Mouse (Mus musculus): Measurements from ENCODE around the gene Sdk2. TPM values are rescaled to one million over a fixed set of nuclear protein-coding genes. Genes with fewer than 3 reads are reported as not detected.

Gene Sdk2
- polyA plus RNA-seq, 1 experiment = 7.4 TPM

DNA sequence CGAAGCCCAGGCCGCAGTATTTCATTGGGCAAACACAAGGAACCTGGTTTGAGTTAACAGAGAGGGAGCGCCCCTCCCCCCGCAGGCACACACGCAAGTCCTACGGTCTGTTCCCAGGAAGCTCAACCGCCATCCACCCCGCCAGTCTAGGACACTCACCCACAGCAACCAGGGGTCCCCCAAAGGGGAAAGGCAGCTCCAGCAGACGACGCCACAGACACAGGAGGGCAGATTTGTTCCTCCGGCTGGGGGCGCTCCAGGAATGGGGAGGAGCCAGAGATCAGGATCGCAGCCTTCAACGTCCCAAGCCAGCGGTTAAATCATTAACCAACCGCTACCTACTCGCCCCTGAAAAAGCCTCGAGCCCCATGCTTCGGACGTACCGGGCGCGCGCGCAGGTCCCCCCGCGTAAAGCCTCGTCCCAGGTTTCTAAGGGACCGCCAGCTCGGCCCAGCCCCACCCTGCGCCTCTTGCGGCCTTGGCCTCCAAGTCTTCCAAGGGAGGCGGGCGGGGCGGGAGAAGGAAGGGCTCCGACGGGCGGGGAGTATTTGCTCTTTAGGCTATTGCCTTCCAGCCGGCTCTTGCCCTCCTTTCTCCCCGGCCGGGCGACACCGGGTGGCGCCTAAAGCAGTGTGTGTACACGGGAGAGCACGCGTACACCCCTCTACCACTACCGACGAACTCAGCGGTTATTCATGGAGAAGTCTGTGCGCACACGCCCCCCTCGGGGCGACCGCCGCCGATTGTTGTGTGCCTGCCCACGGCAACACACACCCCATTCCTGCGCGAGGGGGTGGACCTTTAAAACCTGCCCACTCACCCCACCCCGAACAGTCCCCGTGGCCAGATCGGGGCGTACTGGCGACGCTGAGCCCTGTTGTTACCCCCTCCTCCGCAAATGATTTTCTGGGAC lies 316.0 kb downstream of the Sdk2 start:
- H3K4me1 ChIP-seq (ENCODE audit: control insufficient read depth, insufficient read depth, low read length) = no peaks in the 10 kb centered on the region
- TF ChIP-seq POLR2A (IDR thresholded peaks at IDR 0.05; ENCODE audit: extremely low read depth, insufficient read depth, low read length) (no peak), CTCF (IDR thresholded peaks at IDR 0.05; ENCODE audit: extremely low read depth, insufficient read depth, low read length) (0 out of 2 replicates have a peak, but pooled peaks have one; percentile 18)
- H3K4me3 ChIP-seq (ENCODE audit: insufficient read depth, low read length) = peak overlapping the region; percentile 78
- peak overlapping the region; percentile 90 for H3K27ac ChIP-seq (ENCODE audit: insufficient read depth, low read length)

- TF ChIP-seq CTCF (IDR thresholded peaks at IDR 0.05; ENCODE audit: extremely low read depth, insufficient read depth, low read length) (no peak), POLR2A (IDR thresholded peaks at IDR 0.05; ENCODE audit: extremely low read depth, insufficient read depth, low read length) (no peak)
- H3K4me3 ChIP-seq (ENCODE audit: insufficient read depth, low read length) = peak overlapping the region; percentile 78
- peak overlapping the region; percentile 28; the same call in 1 of the 2 replicates for H3K27ac ChIP-seq (ENCODE audit: insufficient read depth, low read length)
- no peaks in the 10 kb centered on the region for H3K4me1 ChIP-seq (ENCODE audit: control insufficient read depth, insufficient read depth, low read length)
Measured at GRCm38 (mm10) chr11:113749749-113750351, 317.0 kb downstream of the Sdk2 start.

- TF ChIP-seq POLR2A (IDR thresholded peaks at IDR 0.05; ENCODE audit: extremely low read depth, insufficient read depth, low read length) (no peak), CTCF (IDR thresholded peaks at IDR 0.05; ENCODE audit: extremely low read depth, insufficient read depth, low read length) (no peak)
- H3K27ac ChIP-seq (ENCODE audit: insufficient read depth, low read length) = no peak overlapping the region
- peak overlapping the region; percentile 78; the same call in 1 of the 2 replicates for H3K4me3 ChIP-seq (ENCODE audit: insufficient read depth, low read length)
- H3K4me1 ChIP-seq (ENCODE audit: control insufficient read depth, insufficient read depth, low read length) = no peaks in the 10 kb centered on the region
Measured at GRCm38 (mm10) chr11:113748797-113749521, 317.9 kb downstream of the Sdk2 start.

GRCm38 (mm10) chr11:113747725-113748380 lies 319.0 kb downstream of the Sdk2 start:
- Histone ChIP-seq H3K4me3 (ENCODE audit: insufficient read depth, low read length) (no peak overlapping the region), H3K27ac (ENCODE audit: insufficient read depth, low read length) (no peak overlapping the region), H3K4me1 (ENCODE audit: control insufficient read depth, insufficient read depth, low read length) (no peaks in the 10 kb centered on the region)
- TF ChIP-seq POLR2A (IDR thresholded peaks at IDR 0.05; ENCODE audit: extremely low read depth, insufficient read depth, low read length) (no peak), CTCF (IDR thresholded peaks at IDR 0.05; ENCODE audit: extremely low read depth, insufficient read depth, low read length) (no peak)

- TF ChIP-seq CTCF (IDR thresholded peaks at IDR 0.05; ENCODE audit: extremely low read depth, insufficient read depth, low read length) (no peak), POLR2A (IDR thresholded peaks at IDR 0.05; ENCODE audit: extremely low read depth, insufficient read depth, low read length) (no peak)
- H3K27ac ChIP-seq (ENCODE audit: insufficient read depth, low read length) = no peak overlapping the region
- H3K4me3 ChIP-seq (ENCODE audit: insufficient read depth, low read length) = no peak overlapping the region
- no peaks in the 10 kb centered on the region for H3K4me1 ChIP-seq (ENCODE audit: control insufficient read depth, insufficient read depth, low read length)
Measured at GRCm38 (mm10) chr11:113747056-113747455, 319.8 kb downstream of the Sdk2 start.

DNA sequence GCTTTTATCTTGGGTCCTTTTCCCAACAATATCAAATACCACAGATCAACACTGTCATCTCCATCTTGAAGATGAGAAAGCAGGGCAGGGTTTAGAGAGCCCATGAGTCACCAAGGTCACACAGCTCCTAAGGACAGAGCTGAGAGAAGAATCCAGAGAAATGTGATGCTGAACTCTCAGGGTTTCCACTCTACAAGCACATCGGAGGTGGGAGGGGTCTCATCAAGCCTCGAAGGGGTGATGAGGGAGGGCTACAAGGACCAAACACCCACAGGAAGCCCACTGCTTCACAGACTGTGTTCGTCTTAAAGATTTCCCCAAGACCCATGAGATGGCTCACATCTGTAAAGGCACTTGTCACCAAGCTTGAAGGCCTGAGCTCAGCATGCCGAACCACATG lies 320.9 kb downstream of the Sdk2 start:
- H3K4me3 ChIP-seq (ENCODE audit: insufficient read depth, low read length) = no peak overlapping the region
- TF ChIP-seq CTCF (IDR thresholded peaks at IDR 0.05; ENCODE audit: extremely low read depth, insufficient read depth, low read length) (no peak), POLR2A (IDR thresholded peaks at IDR 0.05; ENCODE audit: extremely low read depth, insufficient read depth, low read length) (no peak)
- no peaks in the 10 kb centered on the region for H3K4me1 ChIP-seq (ENCODE audit: control insufficient read depth, insufficient read depth, low read length)
- no peak overlapping the region for H3K27ac ChIP-seq (ENCODE audit: insufficient read depth, low read length)

DNA sequence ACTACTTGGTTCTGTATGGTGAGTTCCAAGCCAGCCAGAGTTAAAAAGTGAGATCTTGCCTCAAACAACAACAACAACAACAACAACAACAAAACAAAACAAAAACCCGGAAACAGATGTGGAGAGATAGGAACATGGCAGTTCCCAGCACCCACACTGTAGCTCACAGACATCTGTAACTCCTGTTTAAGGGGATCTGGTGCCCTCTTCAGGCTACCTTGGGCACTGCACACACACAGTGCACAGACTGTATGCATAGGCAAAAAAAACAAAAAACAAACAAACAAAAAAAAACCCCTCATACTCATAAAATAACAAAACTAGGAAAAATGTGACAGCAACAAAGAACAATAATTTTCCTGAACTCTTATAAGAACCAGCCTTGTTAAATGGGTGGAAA lies 323.8 kb downstream of the Sdk2 start:
- no peaks in the 10 kb centered on the region for H3K4me1 ChIP-seq (ENCODE audit: control insufficient read depth, insufficient read depth, low read length)
- no peak overlapping the region for H3K27ac ChIP-seq (ENCODE audit: insufficient read depth, low read length)
- no peak overlapping the region for H3K4me3 ChIP-seq (ENCODE audit: insufficient read depth, low read length)
- no peak for TF ChIP-seq POLR2A (IDR thresholded peaks at IDR 0.05; ENCODE audit: extremely low read depth, insufficient read depth, low read length)
- TF ChIP-seq CTCF (IDR thresholded peaks at IDR 0.05; ENCODE audit: extremely low read depth, insufficient read depth, low read length) = no peak

- no peaks in the 10 kb centered on the region for H3K4me1 ChIP-seq (ENCODE audit: control insufficient read depth, insufficient read depth, low read length)
- H3K27ac ChIP-seq (ENCODE audit: insufficient read depth, low read length) = no peak overlapping the region
- no peak overlapping the region for H3K4me3 ChIP-seq (ENCODE audit: insufficient read depth, low read length)
- TF ChIP-seq POLR2A (IDR thresholded peaks at IDR 0.05; ENCODE audit: extremely low read depth, insufficient read depth, low read length) = no peak
- no peak for TF ChIP-seq CTCF (IDR thresholded peaks at IDR 0.05; ENCODE audit: extremely low read depth, insufficient read depth, low read length)
Measured at GRCm38 (mm10) chr11:113740100-113740499, 326.7 kb downstream of the Sdk2 start.

DNA sequence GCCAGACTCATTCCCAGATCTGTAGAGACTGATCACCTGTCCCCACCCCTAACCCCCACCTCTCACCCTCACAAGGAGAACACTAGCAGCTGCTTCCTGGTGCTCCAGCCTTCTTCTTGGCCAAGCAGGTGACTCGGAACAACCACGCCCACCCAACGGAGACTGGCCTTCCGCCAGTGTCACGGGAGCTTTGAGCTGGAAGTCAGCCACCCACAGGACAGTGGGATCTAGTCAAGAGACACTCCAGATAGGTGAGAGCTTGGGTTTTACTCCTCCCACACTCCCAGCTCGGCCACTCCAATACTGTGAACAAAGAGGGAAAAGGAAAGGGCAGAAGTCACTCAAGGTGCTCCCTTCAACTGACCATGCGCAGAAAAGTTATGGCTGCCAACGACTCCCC lies 327.6 kb downstream of the Sdk2 start:
- Histone ChIP-seq H3K27ac (ENCODE audit: insufficient read depth, low read length) (no peak overlapping the region), H3K4me1 (ENCODE audit: control insufficient read depth, insufficient read depth, low read length) (no peaks in the 10 kb centered on the region), H3K4me3 (ENCODE audit: insufficient read depth, low read length) (no peak overlapping the region)
- TF ChIP-seq POLR2A (IDR thresholded peaks at IDR 0.05; ENCODE audit: extremely low read depth, insufficient read depth, low read length) (no peak), CTCF (IDR thresholded peaks at IDR 0.05; ENCODE audit: extremely low read depth, insufficient read depth, low read length) (no peak)

Data from cortical plate, adult 2 months (tissue).